Mouse (Mus musculus) liver, adult 2 months (tissue): ENCODE data around the gene Ccdc138. TPM values are rescaled to one million over a fixed set of nuclear protein-coding genes. Genes with fewer than 3 reads are reported as not detected.

Experiments
- DNase-seq: peaks from one replicate; pipeline ENCODE4 v3.0.0-alpha.2; 2011; ENCODE audit warnings: low read depth, low spot score; ENCODE audit errors: extremely low read depth
- H3K27ac ChIP-seq: fragments of 200-500 bp; replicated peaks from 2 replicates; pipeline ENCODE4 v1.5.1; 2012; ENCODE audit warnings: low read depth, mild to moderate bottlenecking, control low read depth, inconsistent platforms, low read length; ENCODE audit not compliant: insufficient read depth
- H3K27me3 ChIP-seq: fragments of 200-500 bp; 2 replicates; pipeline ENCODE4 v1.6.1; 2012; ENCODE audit warnings: mild to moderate bottlenecking, moderate library complexity, low read length, inconsistent platforms; ENCODE audit not compliant: control insufficient read depth, insufficient read depth
- H3K36me3 ChIP-seq: fragments of 200-500 bp; 2 replicates; pipeline ENCODE4 v1.6.1; 2012; ENCODE audit warnings: low read length, inconsistent platforms; ENCODE audit not compliant: control insufficient read depth, insufficient read depth
- H3K4me1 ChIP-seq: fragments of 200-500 bp; 2 replicates; pipeline ENCODE4 v1.6.1; 2011; ENCODE audit warnings: low read length; ENCODE audit not compliant: control insufficient read depth, insufficient read depth
- H3K4me3 ChIP-seq: fragments of 200-500 bp; 2 replicates; pipeline ENCODE4 v1.5.1; 2011; ENCODE audit warnings: low read depth, mild to moderate bottlenecking, control low read depth, low read length, moderate library complexity; ENCODE audit not compliant: insufficient read depth
- H3K79me2 ChIP-seq: fragments of 200-500 bp; 2 replicates; pipeline ENCODE4 v1.6.1; 2012; ENCODE audit warnings: inconsistent platforms, mild to moderate bottlenecking, low read length, moderate library complexity; ENCODE audit not compliant: control insufficient read depth, insufficient read depth
- H3K9ac ChIP-seq: fragments of 200-500 bp; 2 replicates; pipeline ENCODE4 v1.6.1; 2012; ENCODE audit warnings: low read depth, mild to moderate bottlenecking, control low read depth, inconsistent platforms, low read length
- CTCF ChIP-seq: fragments of 200-500 bp; IDR thresholded peaks from 2 replicates; pipeline ENCODE4 v1.5.1; 2011; ENCODE audit warnings: low read depth, low read length, control low read depth
- POLR2A ChIP-seq: fragments of 200-500 bp; IDR thresholded peaks from 2 replicates; pipeline ENCODE4 v1.6.1; 2011; ENCODE audit warnings: low read length, control low read depth; ENCODE audit not compliant: insufficient read depth; ENCODE audit errors: extremely low read depth
- WGBS: fragments of 180-500 bp; shearing (Covaris S2); methylation state at CpG from one replicate; pipeline ENCODE4 v1.1.7; 2018; 5-methylcytosine and 5-hydroxymethylcytosine counted together
- polyA plus RNA-seq: library from polyadenylated mRNA; depleted of rRNA; stranded (reverse); fragments of >200 nt; gene quantifications from 2 replicates; pipeline ENCODE4 v1.2.3, GENCODE M21; 2012; rRNA removed
- total RNA-seq: library from RNA; depleted of rRNA; stranded (reverse); fragments of >200 nt; gene quantifications from 2 replicates; pipeline ENCODE4 v1.2.3, GENCODE M21; 2014; rRNA removed

Gene Ccdc138
- 1.8 and 2.5 TPM in 2 replicates for total RNA-seq
- 0.31 and 0.54 TPM in 2 replicates for polyA plus RNA-seq

DNA sequence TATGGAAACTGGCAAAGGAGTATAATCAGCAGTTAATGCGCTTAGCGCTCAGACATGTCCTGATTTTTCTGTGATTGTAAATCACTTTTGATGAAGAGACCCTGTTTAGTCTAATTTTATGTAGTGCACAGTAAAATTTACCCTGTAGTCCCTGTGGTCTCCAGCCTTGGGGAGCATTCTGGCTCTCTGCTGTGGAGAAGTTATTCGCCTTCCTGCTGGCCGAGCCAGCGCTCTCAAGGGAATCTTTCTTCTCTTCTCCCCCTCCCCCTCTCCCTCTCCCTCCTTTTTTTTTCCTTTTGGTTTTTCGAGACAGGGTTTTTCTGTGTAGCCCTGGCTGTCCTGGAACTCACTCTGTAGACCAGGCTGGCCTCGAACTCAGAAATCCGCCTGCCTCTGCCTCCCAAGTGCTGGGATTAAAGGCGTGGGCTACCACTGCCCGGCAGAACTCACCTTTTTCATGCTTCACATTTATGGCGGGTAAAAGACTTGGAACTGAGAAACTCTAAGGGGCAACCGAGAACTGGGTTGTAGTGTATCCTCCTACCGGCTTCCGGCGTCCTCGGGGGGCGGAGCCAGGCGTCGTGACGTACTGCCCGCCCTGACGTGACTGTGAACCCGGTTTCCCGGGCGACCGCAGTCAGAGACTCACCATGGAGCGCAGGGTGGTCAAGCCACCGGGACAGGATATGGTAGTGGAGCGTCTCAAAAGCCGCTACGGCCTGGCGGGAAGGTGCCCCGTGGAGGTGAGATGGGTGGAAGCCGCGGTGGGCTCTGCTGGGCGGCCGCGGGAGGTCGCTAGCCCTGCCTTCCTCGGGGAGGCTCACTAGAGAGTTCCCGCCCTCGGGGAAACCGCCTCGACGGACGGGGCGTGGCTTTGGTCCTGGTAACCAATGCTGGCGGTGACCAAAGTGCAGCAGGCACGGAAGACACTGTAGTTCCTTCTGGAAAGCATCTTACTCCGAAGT is at the start of gene Ccdc138:
TSS of gene Ccdc138 (plus strand) at position 629 of the 965 bp plus-strand sequence.
- Histone ChIP-seq H3K4me1 (peaks cover 5% of the 10 kb centered on the region; the same call in 1 of the 2 replicates), H3K4me3 (peak within 1 kb of the TSS; percentile 96), H3K79me2 (no peaks in the 10 kb centered on the region), H3K36me3 (peaks cover 19% of the 10 kb centered on the region), H3K27me3 (no peaks in the 10 kb centered on the region), H3K9ac (peak within 1 kb of the TSS; percentile 87), H3K27ac (peak within 1 kb of the TSS; percentile 91)
- peak; percentile 82 for DNase-seq
- 1% methylated on average over 50 of the region's 50 CpGs for WGBS
- TF ChIP-seq POLR2A (no peak), CTCF (peak; percentile 39)

DNA sequence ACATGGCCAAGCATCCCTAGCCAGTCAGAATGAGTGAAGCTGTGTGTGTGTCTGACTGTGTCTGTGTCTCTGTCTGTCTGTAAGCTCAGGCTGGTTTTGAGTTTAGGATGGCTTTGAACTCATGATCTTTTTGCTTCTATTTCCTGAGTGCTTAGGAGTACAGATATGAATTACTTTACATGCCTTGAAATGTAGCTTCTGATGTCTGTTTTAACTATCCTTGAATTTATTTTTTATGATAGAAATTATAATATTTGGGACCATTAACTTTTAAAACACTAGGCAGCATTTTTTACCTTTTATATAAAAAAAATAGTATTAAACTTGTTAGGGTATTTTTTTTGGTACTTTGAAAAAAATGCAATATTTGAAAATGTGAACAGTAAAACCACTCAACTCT is 46.2 kb upstream of the Ccdc138 start:
- TF ChIP-seq CTCF (no peak), POLR2A (no peak)
- peaks cover 5% of the 10 kb centered on the region; the same call in 1 of the 2 replicates for H3K4me1 ChIP-seq
- peaks cover 30% of the 10 kb centered on the region for H3K36me3 ChIP-seq
- H3K27ac ChIP-seq, result no peak overlapping the region
- H3K4me3 ChIP-seq, result no peak overlapping the region
- H3K79me2 ChIP-seq, result peaks cover 3% of the 10 kb centered on the region; the same call in 1 of the 2 replicates
- no peak for DNase-seq
- H3K27me3 ChIP-seq, result no peaks in the 10 kb centered on the region
- no peak overlapping the region for H3K9ac ChIP-seq

DNA sequence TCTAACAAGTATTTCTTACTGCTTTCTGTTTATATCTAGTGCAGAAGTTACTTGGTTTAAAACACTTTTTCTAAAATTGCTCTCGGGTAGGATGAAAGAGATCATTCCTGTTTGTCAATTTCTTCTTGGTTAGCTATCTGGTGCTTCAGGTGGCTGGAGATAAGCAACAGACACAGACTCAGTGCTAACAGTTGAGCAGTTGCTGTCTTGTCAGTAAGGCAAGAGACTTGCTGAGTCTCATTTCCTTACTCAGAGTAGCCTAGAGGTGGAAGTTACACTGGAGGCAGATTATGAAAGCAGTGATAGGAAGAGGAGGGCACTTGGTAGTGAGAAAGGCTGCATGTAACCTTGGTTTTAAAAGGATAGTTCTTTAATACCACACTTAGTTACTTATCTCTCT is 45.6 kb upstream of the Ccdc138 start:
- Histone ChIP-seq H3K79me2 (peaks cover 3% of the 10 kb centered on the region; the same call in 1 of the 2 replicates), H3K36me3 (peaks cover 32% of the 10 kb centered on the region), H3K4me3 (no peak overlapping the region), H3K4me1 (peaks cover 5% of the 10 kb centered on the region; the same call in 1 of the 2 replicates), H3K9ac (no peak overlapping the region), H3K27ac (no peak overlapping the region; the same call in 1 of the 2 replicates), H3K27me3 (no peaks in the 10 kb centered on the region)
- TF ChIP-seq POLR2A, result no peak
- no peak for TF ChIP-seq CTCF
- 87% methylated on average over 1 of the region's 1 CpGs for WGBS
- no peak for DNase-seq

DNA sequence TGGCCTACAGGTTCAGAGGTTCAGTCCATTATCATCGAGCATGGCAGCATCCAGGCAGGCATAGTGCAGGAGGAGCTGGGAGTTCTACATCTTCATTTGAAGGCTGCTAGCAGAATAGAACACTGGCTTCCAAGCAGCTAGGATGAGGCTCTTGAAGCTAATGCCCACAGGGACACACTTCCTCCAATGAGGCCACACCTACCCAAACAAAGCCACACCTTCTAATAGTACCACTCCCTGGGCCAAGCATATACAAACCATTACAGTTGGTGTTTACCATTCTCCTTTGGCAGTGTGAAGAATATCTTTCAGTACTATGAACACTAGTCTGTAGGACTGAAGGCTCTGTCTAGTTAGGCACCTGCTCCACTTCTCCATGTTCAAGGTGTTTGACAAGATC is 37.9 kb upstream of the Ccdc138 start:
- Histone ChIP-seq H3K4me3 (no peak overlapping the region), H3K79me2 (no peaks in the 10 kb centered on the region; the same call in 1 of the 2 replicates), H3K27me3 (no peaks in the 10 kb centered on the region), H3K4me1 (no peaks in the 10 kb centered on the region), H3K9ac (no peak overlapping the region), H3K36me3 (peaks cover 64% of the 10 kb centered on the region), H3K27ac (no peak overlapping the region)
- 92% methylated on average over 1 of the region's 1 CpGs for WGBS
- no peak for DNase-seq
- TF ChIP-seq CTCF, result no peak
- TF ChIP-seq POLR2A, result no peak

DNA sequence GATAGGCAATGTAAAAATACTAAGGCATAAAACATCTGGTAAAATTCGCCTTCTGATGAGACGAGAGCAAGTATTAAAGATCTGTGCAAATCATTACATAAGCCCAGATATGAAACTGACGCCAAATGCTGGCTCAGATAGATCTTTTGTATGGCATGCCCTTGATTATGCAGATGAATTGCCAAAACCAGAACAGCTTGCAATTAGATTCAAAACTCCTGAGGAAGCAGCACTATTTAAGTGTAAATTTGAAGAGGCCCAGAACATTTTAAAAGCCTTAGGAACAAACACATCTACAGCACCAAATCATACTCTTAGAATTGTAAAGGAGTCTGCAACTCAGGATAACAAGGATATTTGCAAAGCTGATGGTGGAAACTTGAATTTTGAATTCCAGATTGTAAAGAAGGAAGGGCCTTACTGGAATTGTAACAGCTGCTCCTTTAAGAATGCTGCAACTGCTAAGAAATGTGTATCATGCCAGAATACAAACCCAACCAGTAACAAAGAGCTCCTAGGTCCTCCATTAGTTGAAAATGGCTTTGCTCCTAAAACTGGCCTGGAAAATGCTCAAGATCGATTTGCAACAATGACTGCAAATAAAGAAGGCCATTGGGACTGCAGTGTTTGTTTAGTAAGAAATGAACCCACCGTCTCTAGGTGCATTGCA is 20.5 kb upstream of the Ccdc138 start:
- Histone ChIP-seq H3K4me1 (no peaks in the 10 kb centered on the region; the same call in 1 of the 2 replicates), H3K9ac (no peak overlapping the region), H3K4me3 (no peak overlapping the region), H3K27me3 (no peaks in the 10 kb centered on the region), H3K36me3 (peaks cover 62% of the 10 kb centered on the region), H3K79me2 (no peaks in the 10 kb centered on the region; the same call in 1 of the 2 replicates), H3K27ac (no peak overlapping the region)
- DNase-seq, result peak; percentile 47
- TF ChIP-seq CTCF (no peak), POLR2A (no peak)
- WGBS, result 76% methylated on average over 5 of the region's 5 CpGs
